Mouse (Mus musculus) forebrain, embryonic 15.5 days (tissue): ENCODE data around the gene Liph. TPM values are rescaled to one million over a fixed set of nuclear protein-coding genes. Genes with fewer than 3 reads are reported as not detected.

ENCODE experiments used
- polyA plus RNA-seq: library from polyadenylated mRNA; unstranded; fragments of >200 nt; fragmentation: Nextera tagmentation; extraction: Ambion mirVana; gene quantifications from 2 replicates; pipeline ENCODE4 v1.2.1, GENCODE M21; 2015

The Liph gene
- polyA plus RNA-seq, 1 experiment from 2014 or later = 0.76 TPM

Other genes starting within 250 kb of the Liph start
- gene Ehhadh, start 207.9 kb downstream of the Liph start, polyA plus RNA-seq = 0.51 and 0.85 TPM in 2 replicates
- gene Map3k13, start 201.3 kb downstream of the Liph start, polyA plus RNA-seq = 5.7 and 5.8 TPM in 2 replicates
- 28.9 and 30.4 TPM in 2 replicates for gene Tmem41a, start 48.1 kb downstream of the Liph start, polyA plus RNA-seq
- 49.2 and 53.3 TPM in 2 replicates for gene Senp2, start 13.8 kb upstream of the Liph start, polyA plus RNA-seq
- gene Igf2bp2, start 167.6 kb upstream of the Liph start, polyA plus RNA-seq = 25.8 and 27.5 TPM in 2 replicates